Mouse (Mus musculus): ENCODE results near the gene 1700025G04Rik.
"Not testable (repeated sequence)": the region's sequence is repeated elsewhere in the genome, so short reads cannot be mapped to it uniquely, and the experiment has no call there.

The 1700025G04Rik gene

DNA sequence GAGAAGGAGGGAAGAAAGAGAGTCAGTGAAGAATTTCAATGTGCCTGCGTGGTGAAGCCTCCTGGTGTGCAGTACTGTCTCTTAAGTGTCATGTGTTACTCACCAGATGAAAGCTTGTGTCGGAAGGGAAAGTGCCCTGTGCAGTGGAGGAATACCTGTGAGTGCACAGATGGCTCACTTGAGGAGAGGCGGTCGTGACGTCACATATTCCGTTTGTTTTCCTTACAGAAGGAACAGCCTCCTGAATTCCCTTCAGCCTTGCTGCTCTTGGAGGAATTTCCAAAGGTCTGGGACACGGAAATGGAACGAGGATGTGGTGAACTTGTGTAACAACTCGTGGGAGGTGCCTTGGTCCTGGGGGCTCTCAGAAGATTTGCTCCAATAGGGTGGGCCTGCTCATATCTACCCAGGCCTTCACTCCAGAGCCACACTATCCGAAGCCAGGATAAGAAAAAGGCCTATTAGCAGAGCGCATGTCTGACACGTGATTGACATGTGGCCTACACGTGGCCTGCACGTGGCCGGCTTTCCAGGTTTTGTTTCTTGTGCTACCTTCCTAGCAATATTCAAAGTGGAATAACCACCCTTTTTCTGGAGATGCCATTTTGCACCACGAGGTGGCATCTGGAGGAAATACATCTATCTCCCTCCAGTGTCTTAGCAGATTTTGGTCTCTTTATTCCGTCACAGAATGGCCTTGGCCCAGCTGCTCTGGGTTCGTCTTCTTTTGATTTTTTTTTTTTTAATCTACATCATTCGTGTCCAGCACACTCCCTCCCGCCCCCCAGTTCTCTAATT, 238.7 kb downstream of the 1700025G04Rik start:
- no peak for DNase-seq (ENCODE audit: low spot score)

DNA sequence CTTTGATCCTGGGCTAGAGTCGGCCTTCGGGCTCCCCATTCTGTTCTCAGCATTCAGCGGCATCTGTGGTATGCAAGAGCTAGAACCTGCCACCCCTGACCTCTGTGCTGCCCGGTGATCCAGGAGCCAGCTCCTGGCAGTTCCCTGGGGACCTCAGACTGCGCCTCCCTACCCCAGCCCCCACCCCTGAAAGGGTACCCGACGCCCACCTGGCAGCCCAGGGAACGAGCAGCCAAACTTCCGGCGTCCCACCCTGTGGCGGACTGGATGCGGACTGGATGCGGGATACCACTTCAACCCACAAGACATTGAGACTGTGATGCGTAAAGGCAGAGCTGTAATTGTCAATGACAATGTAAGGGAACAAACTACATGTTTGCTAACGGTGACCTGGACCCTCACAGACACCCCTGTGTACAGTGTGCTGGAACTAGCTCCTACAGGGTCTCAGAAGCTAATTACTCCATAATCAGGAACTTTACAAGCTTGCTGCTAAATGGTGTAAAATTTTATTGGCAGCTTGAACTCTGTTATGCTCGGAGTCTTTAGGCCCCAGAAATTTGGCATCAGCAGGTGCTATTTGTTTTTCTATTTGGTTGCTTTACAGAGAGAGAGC, 239.8 kb downstream of the 1700025G04Rik start:
- no peak for DNase-seq (ENCODE audit: low spot score)

DNA sequence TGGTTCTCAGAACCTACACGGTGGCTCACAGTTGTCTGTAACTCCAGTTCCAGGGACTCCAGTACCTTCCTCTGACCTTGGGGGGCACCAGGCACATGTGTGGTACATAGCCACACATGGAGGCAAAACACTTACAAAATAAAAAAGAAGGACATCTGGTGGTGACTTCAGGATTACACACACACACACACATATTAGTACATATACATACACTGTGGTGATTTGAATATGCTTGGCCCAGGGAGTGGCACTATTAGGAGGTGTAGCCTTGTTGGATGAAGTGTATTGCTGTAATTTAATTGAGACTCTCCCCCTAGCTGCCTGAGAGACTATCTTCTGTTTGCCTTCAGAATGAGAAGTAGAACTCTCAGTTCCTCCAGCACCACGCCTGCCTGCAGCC, 241.6 kb downstream of the 1700025G04Rik start:
- DNase-seq (ENCODE audit: low spot score): no peak

DNA sequence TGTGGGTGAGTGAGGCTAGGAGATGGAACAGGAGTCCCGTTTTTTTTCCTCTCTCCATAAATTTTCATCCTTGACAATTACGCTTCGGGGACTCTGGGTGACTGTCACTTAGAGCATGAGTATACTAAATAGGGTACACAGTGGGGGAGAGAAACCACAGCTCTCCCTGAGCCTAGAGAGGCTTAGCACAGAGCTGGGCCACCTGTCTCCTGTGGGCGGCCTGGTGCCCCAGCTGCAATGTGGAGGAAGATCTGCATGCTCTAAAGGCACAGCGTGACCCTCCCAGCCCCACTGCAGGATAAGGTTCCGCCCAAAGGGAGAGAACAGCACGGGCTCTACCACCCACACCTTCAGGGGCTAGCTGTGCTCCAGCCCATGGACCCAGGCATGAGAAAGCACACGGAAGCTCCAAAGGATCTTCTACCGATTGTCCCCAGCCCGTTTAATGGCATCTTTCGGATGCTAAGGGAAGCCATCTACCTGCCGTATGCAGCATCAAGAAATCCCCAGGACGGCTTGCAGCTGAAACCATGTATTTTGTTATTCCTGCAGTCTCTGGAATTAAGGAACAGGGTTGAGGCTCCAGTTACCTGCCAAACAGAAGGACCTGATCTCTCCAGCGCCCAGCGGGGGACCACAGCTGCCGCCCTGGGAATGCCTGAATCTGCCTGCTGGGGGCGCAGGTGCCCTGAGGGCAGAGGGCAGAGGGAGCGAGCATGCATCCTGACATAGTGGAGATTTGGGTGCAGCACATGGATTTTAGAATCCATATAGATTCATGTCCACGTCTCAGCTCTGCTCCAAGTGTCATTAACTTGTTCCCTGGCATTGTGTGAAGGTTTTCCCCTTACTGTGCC, 243.8 kb downstream of the 1700025G04Rik start:
- DNase-seq (ENCODE audit: low spot score): no peak

DNA sequence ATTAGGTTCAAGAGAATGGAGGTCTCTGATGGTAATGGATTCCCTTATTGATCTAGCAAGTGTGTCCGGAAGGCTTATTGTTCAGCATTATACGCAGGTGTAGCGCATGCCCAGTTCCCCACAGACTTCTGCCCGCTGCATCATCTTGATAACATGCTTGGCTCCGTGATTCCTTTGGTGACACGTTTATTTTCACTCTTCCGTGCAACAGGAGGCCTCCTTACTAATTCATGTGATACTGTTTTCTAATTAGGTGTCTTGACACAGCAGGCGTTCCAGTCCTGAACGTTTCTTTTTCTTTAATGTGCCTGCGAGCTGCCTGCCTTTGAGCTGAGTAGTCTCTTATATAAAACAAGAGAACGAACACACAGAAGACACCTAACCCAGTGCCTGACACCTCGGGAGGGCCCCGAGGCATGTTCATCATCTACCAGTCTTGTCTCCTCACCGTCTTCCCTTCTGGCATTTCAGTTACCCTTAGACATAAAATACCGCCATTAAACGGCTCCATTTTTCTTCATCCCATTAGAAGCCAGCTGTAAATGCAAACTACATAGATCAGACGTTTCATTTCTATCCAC, 244.6 kb downstream of the 1700025G04Rik start:
- no peak for DNase-seq (ENCODE audit: low spot score)

DNA sequence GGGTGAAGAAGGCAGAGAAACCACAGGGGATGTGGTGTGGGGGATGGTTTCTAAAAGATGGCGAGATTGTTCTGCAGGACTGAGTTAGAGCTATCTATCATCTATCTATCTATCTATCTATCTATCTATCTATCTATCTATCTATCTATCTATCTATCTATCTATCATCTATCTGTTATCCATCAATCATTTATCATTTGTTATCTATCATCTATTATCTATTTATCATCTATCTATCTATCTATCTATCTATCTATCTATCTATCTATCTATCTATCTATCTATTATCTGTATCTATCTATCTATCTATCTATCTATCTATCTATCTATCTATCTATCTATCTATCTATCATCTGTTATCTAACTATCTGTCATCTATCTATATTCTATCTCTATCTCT, 249.6 kb downstream of the 1700025G04Rik start:
- not testable (repeated sequence) for DNase-seq (ENCODE audit: low spot score)

DNA sequence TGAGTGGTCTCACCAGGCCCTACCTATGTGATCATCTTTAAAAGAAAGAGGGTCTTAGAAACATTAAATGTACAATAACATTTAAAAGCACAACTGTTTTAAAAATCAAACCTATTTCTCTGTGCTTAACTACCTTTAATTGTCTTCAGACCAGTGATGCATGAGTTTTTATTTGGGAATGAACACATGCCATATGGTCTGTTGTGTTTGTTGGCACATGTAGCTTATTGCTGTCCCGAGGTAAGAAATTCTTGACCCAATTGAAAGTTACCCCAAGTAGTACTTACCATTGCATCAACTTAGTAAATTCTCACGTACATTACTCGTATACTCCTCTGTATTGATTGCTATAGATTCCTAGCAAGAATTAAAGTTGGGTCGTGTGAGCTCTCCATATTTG, 254.7 kb downstream of the 1700025G04Rik start:
- no peak for DNase-seq (ENCODE audit: low spot score)

DNA sequence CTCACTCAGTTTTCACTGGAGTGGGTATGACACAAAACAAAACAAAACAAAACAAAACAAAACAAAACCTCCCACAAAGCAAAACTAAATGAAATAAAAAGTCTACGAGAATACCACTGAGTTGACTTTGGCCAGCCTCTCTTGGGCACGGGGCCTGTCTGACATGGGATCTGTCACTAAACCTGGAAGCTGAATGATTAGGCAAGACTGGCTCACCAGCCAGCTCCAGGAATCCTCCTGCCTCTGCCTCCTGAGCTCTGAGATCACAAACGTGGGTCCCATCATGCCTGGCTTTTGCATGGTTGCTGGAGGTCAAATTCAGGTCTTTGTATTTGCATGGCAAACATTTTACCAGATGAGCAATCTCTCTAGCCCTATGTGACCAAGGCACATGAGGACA, 258.1 kb downstream of the 1700025G04Rik start:
- DNase-seq (ENCODE audit: low spot score): no peak

DNA sequence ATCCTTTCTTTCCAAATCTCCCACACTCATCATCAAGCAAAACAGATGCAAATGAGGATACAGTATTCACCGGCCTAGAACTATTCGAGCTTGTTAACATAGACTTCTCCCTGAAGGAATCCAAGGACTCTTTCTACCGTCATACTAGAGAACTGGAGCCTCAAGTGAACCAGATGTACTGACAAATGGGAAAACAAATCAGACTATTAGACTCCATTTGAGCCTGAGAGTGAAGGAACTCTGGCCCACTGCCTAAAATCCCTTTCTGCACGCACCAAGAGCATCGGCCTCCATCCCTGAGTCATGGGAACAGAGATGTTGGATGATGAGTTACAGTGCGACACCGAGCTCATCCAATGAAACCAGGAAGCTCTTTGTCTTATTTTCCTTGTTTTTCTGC, 264.9 kb downstream of the 1700025G04Rik start:
- no peak for DNase-seq (ENCODE audit: low spot score)

DNA sequence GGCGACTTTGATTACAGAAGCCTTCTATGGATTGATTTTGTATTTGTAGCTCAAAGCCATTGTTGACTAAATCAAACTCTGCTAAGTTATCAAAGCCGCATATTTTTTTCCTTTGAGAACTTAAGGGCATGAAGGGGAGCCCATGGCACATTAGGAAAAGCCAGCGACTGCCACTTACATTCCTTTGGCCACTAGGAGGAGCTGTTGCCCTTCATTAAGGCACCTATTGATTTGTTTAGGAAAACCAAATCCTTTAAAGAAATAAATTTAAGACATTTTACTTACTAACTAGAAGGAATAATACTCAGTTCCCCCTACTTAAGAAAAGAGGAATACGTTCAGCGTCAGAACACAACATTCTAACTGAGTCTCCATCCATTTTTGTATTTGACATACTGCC, 269.5 kb downstream of the 1700025G04Rik start:
- peak; percentile 42 for DNase-seq (ENCODE audit: low spot score)

DNA sequence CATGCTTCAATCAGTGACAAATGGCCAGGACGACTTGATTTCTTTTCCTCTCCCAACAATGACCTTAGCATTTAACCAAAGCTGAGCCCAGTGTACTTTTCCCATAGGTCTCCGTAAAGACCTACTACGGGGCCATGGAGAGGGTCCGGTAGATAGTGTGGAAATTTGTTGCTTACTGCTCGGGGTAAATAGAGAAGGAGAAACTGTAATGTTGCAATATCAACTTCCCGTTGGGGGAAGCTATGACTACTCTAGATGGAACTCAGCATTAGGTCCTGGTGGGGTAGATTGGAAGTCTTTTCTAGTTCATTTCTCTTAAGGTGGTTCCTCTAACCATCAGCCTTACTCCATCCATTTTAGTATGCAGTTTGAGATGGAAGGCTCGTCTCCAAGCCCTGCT, 270.7 kb downstream of the 1700025G04Rik start:
- no peak for DNase-seq (ENCODE audit: low spot score)

DNA sequence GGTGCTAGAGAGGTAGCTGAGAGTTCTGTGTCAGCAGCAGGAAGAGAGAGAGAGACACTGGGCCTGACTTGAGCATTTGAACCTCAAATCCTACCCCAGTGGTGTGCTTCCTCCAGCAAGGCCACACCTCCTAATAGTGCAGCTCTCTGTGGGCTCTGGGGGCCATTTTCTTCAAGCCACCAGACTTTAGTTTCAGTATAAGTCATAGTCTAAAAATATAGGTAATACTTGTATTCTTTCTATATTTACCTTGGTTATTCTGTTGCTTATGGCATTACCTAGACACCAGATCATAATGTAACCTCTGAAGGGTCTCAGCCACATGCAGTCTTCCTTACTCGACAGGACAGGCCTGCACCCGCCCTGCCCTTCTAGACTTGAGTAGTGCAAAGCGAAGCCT, 273.9 kb downstream of the 1700025G04Rik start:
- no peak for DNase-seq (ENCODE audit: low spot score)

DNA sequence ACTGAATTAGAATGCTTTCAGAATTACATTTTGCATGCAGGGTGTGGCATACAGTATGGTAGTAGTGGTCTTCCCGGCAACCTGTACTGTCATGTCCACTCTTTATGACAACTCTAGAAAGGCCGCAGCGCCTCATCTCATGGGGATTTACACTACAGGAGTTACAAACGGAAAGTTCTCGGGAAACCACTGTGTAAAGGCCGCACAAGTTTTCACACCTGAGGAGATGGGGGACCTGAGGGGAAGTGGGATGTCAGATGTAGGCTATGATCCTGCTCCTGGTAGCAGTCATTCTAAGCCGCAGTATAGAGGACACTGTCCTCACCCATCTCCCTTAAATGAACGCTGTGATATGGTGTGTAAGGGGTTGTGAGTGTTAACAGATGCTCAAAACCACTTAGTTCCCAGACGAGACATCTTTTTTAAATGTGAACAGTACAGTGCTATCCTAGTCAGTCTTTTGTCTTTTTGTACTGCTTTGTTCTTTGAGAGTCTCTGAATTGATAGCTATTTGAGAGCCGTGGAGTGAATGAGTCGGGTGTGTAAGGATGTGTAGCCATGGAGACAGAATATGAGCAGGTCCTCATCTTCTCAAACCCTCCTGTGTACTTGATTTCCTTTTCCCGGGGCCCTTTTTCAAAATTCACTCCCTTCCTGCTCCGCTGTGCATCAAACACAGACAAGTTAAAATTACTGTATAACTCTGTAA, 277.8 kb downstream of the 1700025G04Rik start:
- DNase-seq (ENCODE audit: low spot score): no peak

DNA sequence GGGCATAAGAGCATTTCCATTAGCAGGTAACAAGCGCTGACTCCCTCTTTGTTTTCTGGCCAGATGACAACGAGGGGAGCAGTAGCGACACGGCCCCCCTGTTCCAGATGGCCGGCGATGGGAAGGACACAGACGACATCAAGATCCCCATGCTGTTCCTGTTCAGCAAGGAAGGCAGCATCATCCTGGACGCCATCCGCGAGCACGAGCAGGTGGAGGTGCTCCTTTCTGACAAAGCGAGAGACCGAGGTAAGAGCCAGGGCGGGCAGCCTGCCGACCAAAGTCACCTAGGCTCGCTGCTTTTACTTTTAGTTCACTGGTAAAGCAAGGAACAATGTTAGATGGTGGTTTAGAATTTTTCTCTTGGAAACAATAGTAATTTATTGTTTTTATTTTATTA, 278.5 kb downstream of the 1700025G04Rik start:
- DNase-seq (ENCODE audit: low spot score): no peak

DNA sequence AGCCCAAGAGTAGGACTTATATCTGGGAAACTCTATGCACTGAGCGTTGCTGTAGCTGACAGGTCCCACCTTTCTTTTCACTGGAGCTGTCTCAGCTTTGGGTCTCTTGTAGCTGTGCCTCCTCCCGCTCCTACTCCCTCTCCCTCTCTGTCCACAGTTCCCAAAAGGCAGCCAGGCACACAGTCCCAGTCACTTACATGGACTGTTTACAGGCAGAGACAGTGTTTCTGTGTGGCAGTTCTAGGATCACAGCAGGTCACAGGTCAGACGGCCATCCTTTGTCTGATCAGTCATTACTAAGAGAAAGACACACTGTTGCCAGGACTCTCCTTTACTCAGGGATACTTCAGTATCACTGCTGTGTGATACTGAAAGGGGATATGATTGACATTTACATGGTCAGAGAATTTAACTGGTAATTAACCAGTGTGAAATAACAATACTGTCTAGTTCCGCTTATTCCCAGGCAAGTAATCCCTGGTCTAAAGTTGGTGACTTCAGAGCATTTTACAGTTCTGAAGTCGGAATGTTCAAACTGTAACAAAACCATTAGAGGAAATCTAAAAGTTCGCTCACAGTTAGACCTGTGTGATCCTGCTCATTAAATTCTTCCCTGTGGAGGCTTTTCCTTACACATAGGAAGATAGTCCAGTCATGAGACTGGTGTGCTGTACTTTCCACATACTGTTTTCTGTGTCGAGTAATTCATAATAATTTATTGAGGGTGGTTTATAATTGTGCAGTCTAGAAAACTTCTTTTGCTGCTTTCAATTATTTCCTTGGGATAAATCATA, 279.1 kb downstream of the 1700025G04Rik start:
- no peak for DNase-seq (ENCODE audit: low spot score)

DNA sequence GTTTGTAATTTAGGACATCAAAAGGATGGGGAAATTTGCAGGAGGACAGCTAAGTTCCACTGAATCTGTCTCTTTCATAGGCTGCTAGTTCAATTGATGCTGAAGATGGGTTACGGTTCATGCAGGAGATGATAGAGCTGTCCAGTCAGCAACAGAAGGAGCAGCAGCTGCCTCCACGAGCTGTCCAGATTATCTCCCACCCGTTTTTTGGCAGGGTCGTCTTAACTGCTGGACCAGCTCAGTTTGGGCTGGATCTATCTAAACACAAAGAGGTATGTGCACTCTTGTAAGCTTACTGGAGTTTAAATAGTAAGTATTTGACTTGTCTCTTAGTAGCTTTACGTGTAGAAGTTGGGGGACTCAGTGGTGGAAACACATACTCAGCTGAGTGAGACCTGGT, 282.6 kb downstream of the 1700025G04Rik start:
- DNase-seq (ENCODE audit: low spot score): no peak

DNA sequence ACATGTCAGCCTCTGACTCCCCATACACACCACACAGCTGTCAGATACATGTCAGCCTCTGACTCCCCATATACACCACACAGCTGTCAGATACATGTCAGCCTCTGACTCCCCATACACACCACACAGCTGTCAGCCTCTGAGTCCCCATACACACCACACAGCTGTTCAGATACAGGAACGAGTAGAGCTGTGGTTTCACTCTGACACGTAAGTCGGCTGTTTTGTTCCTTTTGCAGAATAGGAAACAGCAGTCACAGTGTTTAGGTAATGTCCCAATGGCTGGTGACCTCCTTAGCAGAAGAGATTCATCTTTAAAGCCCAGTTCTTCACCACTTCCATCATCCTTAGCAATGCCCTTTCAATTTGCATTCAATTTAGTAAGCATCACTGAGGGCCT, 287.1 kb downstream of the 1700025G04Rik start:
- not testable (repeated sequence) for DNase-seq (ENCODE audit: low spot score)
